Mouse (Mus musculus) cerebellum, adult 2 months (tissue): Measurements from ENCODE around the gene Ccnjl.

ENCODE experiments used
- CTCF ChIP-seq: fragments of 200-500 bp; IDR thresholded peaks from 2 replicates; pipeline ENCODE4 v1.5.1; 2011; ENCODE audit warnings: low read depth, mild to moderate bottlenecking, control low read depth, low read length, moderate library complexity, borderline replicate concordance; ENCODE audit not compliant: insufficient read depth
- POLR2A ChIP-seq: fragments of 200-500 bp; IDR thresholded peaks from 2 replicates; pipeline ENCODE4 v1.6.1; 2011; ENCODE audit warnings: low read length, control low read depth, borderline replicate concordance; ENCODE audit not compliant: insufficient read depth

DNA sequence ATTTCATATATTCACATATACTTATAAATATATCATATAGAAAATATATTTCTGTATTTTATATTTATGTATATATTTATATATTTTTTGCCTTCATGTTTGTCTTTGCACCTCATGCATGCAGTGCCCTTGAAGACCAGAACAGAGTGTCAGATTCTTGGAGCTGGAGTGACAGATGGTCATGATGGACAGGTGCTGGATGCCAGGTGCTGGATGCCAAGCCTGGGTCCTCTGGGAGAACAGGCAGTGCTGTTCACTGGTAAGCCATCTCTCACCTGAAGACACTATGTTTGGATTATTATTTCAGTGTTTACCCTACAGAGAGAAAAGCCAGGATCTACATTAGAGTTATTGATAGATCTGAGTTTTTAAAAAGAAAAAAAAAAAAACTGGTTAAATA is 9.8 kb upstream of the Ccnjl start:
- TF ChIP-seq POLR2A = no peak
- no peak for TF ChIP-seq CTCF
